Mouse (Mus musculus) forebrain, embryonic 10.5 days (tissue): Measurements from ENCODE around the gene Inhbc. TPM values are rescaled to one million over a fixed set of nuclear protein-coding genes. Genes with fewer than 3 reads are reported as not detected.
A peak's percentile ranks its signal among the peaks of the same experiment; 100 is the strongest.

Source experiments
- DNase-seq: peaks from one replicate; pipeline ENCODE4 v3.0.0-alpha.2; 2017; ENCODE audit warnings: low spot score; ENCODE audit errors: extremely low spot score
- H3K27ac ChIP-seq: fragments of 300-500 bp; sonication (generic); 2 replicates; pipeline ENCODE4 v1.5.1; 2016; ENCODE audit warnings: mild to moderate bottlenecking
- H3K27me3 ChIP-seq: fragments of 300-500 bp; sonication (generic); 2 replicates; pipeline ENCODE4 v1.6.1; 2016; ENCODE audit warnings: mild to moderate bottlenecking; ENCODE audit not compliant: poor library complexity, severe bottlenecking
- H3K36me3 ChIP-seq: fragments of 300-500 bp; sonication (generic); replicated peaks from 2 replicates; pipeline ENCODE4 v1.6.1; 2016; ENCODE audit warnings: mild to moderate bottlenecking, moderate library complexity
- H3K4me1 ChIP-seq: fragments of 300-500 bp; sonication (generic); 2 replicates; pipeline ENCODE4 v1.6.1; 2016
- H3K4me3 ChIP-seq: fragments of 300-500 bp; sonication (generic); 2 replicates; pipeline ENCODE4 v1.5.1; 2016; ENCODE audit warnings: mild to moderate bottlenecking, moderate library complexity
- H3K9me3 ChIP-seq: fragments of 300-500 bp; sonication (generic); 2 replicates; pipeline ENCODE4 v1.6.1; 2016; ENCODE audit warnings: mild to moderate bottlenecking, moderate library complexity
- WGBS: fragments of 180-500 bp; shearing (Covaris S2); methylation state at CpG from one replicate; pipeline ENCODE4 v1.1.7; 2016; 5-methylcytosine and 5-hydroxymethylcytosine counted together
- polyA plus RNA-seq: library from polyadenylated mRNA; unstranded; fragments of >200 nt; fragmentation: Nextera tagmentation; extraction: Ambion mirVana; gene quantifications from 2 replicates; pipeline ENCODE4 v1.2.1, GENCODE M21; 2016

Gene Inhbc
- not detected in 2 replicates for polyA plus RNA-seq

- Histone ChIP-seq H3K27me3 (no peaks in the 10 kb centered on the region; the same call in 1 of the 2 replicates), H3K27ac (0 out of 2 replicates have a peak within 1 kb of the TSS, but pooled peaks have one; percentile 30), H3K9me3 (no peaks in the 10 kb centered on the region), H3K36me3 (no peaks in the 10 kb centered on the region), H3K4me1 (peaks cover 37% of the 10 kb centered on the region), H3K4me3 (no peak within 1 kb of the TSS)
- WGBS = 76% methylated on average over 22 of the region's 22 CpGs
- DNase-seq = no peak
Measured at GRCm38 (mm10) chr10:127369834-127370820, at the start of gene Inhbc. Gene Inhbc (minus strand): TSS chr10:127370431.

GRCm38 (mm10) chr10:127414141-127414540 is 43.9 kb upstream of the Inhbc start:
- DNase-seq = no peak
- H3K4me1 ChIP-seq = peaks cover 10% of the 10 kb centered on the region
- H3K36me3 ChIP-seq = peaks cover 7% of the 10 kb centered on the region; the same call in 1 of the 2 replicates
- H3K27me3 ChIP-seq = no peaks in the 10 kb centered on the region
- H3K27ac ChIP-seq = no peak overlapping the region
- no peaks in the 10 kb centered on the region for H3K9me3 ChIP-seq
- 83% methylated on average over 3 of the region's 3 CpGs for WGBS
- no peak overlapping the region for H3K4me3 ChIP-seq

GRCm38 (mm10) chr10:127413585-127413984 is 43.4 kb upstream of the Inhbc start:
- H3K27me3 ChIP-seq = no peaks in the 10 kb centered on the region
- H3K4me1 ChIP-seq = peaks cover 10% of the 10 kb centered on the region
- no peak for DNase-seq
- no peak overlapping the region for H3K4me3 ChIP-seq
- peaks cover 7% of the 10 kb centered on the region; the same call in 1 of the 2 replicates for H3K36me3 ChIP-seq
- no peak overlapping the region for H3K27ac ChIP-seq
- WGBS = 72% methylated on average over 1 of the region's 1 CpGs
- H3K9me3 ChIP-seq = no peaks in the 10 kb centered on the region

- H3K36me3 ChIP-seq = peaks cover 7% of the 10 kb centered on the region; the same call in 1 of the 2 replicates
- no peak for DNase-seq
- no peak overlapping the region for H3K27ac ChIP-seq
- 92% methylated on average over 2 of the region's 2 CpGs for WGBS
- no peaks in the 10 kb centered on the region for H3K27me3 ChIP-seq
- H3K4me1 ChIP-seq = peaks cover 10% of the 10 kb centered on the region
- H3K4me3 ChIP-seq = no peak overlapping the region
- H3K9me3 ChIP-seq = no peaks in the 10 kb centered on the region
Measured at GRCm38 (mm10) chr10:127412776-127413175, 42.5 kb upstream of the Inhbc start.

GRCm38 (mm10) chr10:127412101-127412500 is 41.9 kb upstream of the Inhbc start:
- Histone ChIP-seq H3K36me3 (peaks cover 11% of the 10 kb centered on the region), H3K9me3 (no peaks in the 10 kb centered on the region), H3K4me3 (no peak overlapping the region), H3K4me1 (peaks cover 10% of the 10 kb centered on the region), H3K27me3 (no peaks in the 10 kb centered on the region), H3K27ac (no peak overlapping the region)
- WGBS = 49% methylated on average over 5 of the region's 5 CpGs
- no peak for DNase-seq

GRCm38 (mm10) chr10:127407391-127407790 is 37.2 kb upstream of the Inhbc start:
- no peak overlapping the region for H3K4me3 ChIP-seq
- 72% methylated on average over 4 of the region's 4 CpGs for WGBS
- no peaks in the 10 kb centered on the region for H3K27me3 ChIP-seq
- DNase-seq = no peak
- H3K9me3 ChIP-seq = no peaks in the 10 kb centered on the region
- peaks cover 8% of the 10 kb centered on the region for H3K4me1 ChIP-seq
- H3K36me3 ChIP-seq = peaks cover 11% of the 10 kb centered on the region; the same call in 1 of the 2 replicates
- no peak overlapping the region for H3K27ac ChIP-seq

- 95% methylated on average over 3 of the region's 3 CpGs for WGBS
- H3K4me3 ChIP-seq = no peak overlapping the region
- DNase-seq = no peak
- H3K9me3 ChIP-seq = no peaks in the 10 kb centered on the region
- peaks cover 38% of the 10 kb centered on the region for H3K36me3 ChIP-seq
- H3K27me3 ChIP-seq = no peaks in the 10 kb centered on the region
- H3K27ac ChIP-seq = no peak overlapping the region
- no peaks in the 10 kb centered on the region for H3K4me1 ChIP-seq
Measured at GRCm38 (mm10) chr10:127404701-127405100, 34.5 kb upstream of the Inhbc start.

- no peak overlapping the region for H3K4me3 ChIP-seq
- no peak for DNase-seq
- H3K27ac ChIP-seq = no peak overlapping the region
- no peaks in the 10 kb centered on the region for H3K27me3 ChIP-seq
- peaks cover 47% of the 10 kb centered on the region for H3K36me3 ChIP-seq
- no peaks in the 10 kb centered on the region for H3K9me3 ChIP-seq
- WGBS = 82% methylated on average over 6 of the region's 6 CpGs
- no peaks in the 10 kb centered on the region for H3K4me1 ChIP-seq
Measured at GRCm38 (mm10) chr10:127391774-127392173, 21.5 kb upstream of the Inhbc start.

- no peaks in the 10 kb centered on the region for H3K36me3 ChIP-seq
- H3K27ac ChIP-seq = peak overlapping the region; percentile 93
- no peaks in the 10 kb centered on the region for H3K9me3 ChIP-seq
- no peaks in the 10 kb centered on the region for H3K27me3 ChIP-seq
- peak overlapping the region; percentile 69 for H3K4me3 ChIP-seq
- 60% methylated on average over 2 of the region's 2 CpGs for WGBS
- DNase-seq = no peak
- peaks cover 27% of the 10 kb centered on the region for H3K4me1 ChIP-seq
Measured at GRCm38 (mm10) chr10:127381743-127382134, 11.5 kb upstream of the Inhbc start.

- peak; percentile 75 for DNase-seq
- H3K4me3 ChIP-seq = peak overlapping the region; percentile 69
- no peaks in the 10 kb centered on the region for H3K27me3 ChIP-seq
- H3K27ac ChIP-seq = peak overlapping the region; percentile 93
- 3% methylated on average over 73 of the region's 79 CpGs for WGBS
- H3K4me1 ChIP-seq = peaks cover 27% of the 10 kb centered on the region
- no peaks in the 10 kb centered on the region for H3K9me3 ChIP-seq
- no peaks in the 10 kb centered on the region for H3K36me3 ChIP-seq
Measured at GRCm38 (mm10) chr10:127380767-127381742, 10.8 kb upstream of the Inhbc start.

- Histone ChIP-seq H3K4me3 (peak within 1 kb of the TSS; percentile 69), H3K27me3 (no peaks in the 10 kb centered on the region), H3K36me3 (no peaks in the 10 kb centered on the region), H3K27ac (peak within 1 kb of the TSS; percentile 93), H3K9me3 (no peaks in the 10 kb centered on the region), H3K4me1 (peaks cover 27% of the 10 kb centered on the region)
- 0% methylated on average over 52 of the region's 53 CpGs for WGBS
- peak; percentile 92 for DNase-seq
Measured at GRCm38 (mm10) chr10:127380251-127380691, 10.0 kb upstream of the Inhbc start, which contains the start of gene R3hdm2. Gene R3hdm2 (plus strand): TSS chr10:127380327.

GRCm38 (mm10) chr10:127379654-127380053 is 9.4 kb upstream of the Inhbc start:
- Histone ChIP-seq H3K4me3 (peak overlapping the region; percentile 69), H3K4me1 (peaks cover 27% of the 10 kb centered on the region), H3K27ac (peak overlapping the region; percentile 93), H3K9me3 (no peaks in the 10 kb centered on the region), H3K27me3 (no peaks in the 10 kb centered on the region), H3K36me3 (no peaks in the 10 kb centered on the region)
- 87% methylated on average over 8 of the region's 8 CpGs for WGBS
- DNase-seq = no peak
